Mouse (Mus musculus) splenic B cell, adult 2 months (primary cell): Measurements from ENCODE around the gene Clcn1.

Experiments
- DNase-seq: peaks from one replicate; pipeline ENCODE4 v3.0.0-alpha.2; 2011; ENCODE audit warnings: low read depth, low spot score
- H3K27me3 ChIP-seq: 2 replicates; pipeline ENCODE4 v1.6.1; 2012; ENCODE audit warnings: mild to moderate bottlenecking, low read length, moderate library complexity, mixed read lengths; ENCODE audit not compliant: control insufficient read depth, poor library complexity, insufficient read depth, severe bottlenecking
- H3K36me3 ChIP-seq: 2 replicates; pipeline ENCODE4 v1.6.1; 2012; ENCODE audit warnings: mild to moderate bottlenecking, low read length, moderate library complexity, mixed read lengths; ENCODE audit not compliant: control insufficient read depth, poor library complexity, insufficient read depth, severe bottlenecking

Gene Clcn1

GRCm38 (mm10) chr6:42350968-42351775 is 64.7 kb downstream of the Clcn1 start:
- no peak for DNase-seq
- H3K27me3 ChIP-seq = no peaks in the 10 kb centered on the region
- H3K36me3 ChIP-seq = no peaks in the 10 kb centered on the region

- peak; percentile 19 for DNase-seq
- Histone ChIP-seq H3K36me3 (no peaks in the 10 kb centered on the region), H3K27me3 (no peaks in the 10 kb centered on the region)
These were observed 65.4 kb downstream of the Clcn1 start for GRCm38 (mm10) chr6:42351776-42352485.

- H3K27me3 ChIP-seq = no peaks in the 10 kb centered on the region
- no peak for DNase-seq
- no peaks in the 10 kb centered on the region; the same call in 1 of the 2 replicates for H3K36me3 ChIP-seq
These were observed 66.0 kb downstream of the Clcn1 start for GRCm38 (mm10) chr6:42352486-42352846.

GRCm38 (mm10) chr6:42353180-42353579 is 66.7 kb downstream of the Clcn1 start:
- DNase-seq = peak; percentile 56
- H3K27me3 ChIP-seq = no peaks in the 10 kb centered on the region
- H3K36me3 ChIP-seq = no peaks in the 10 kb centered on the region; the same call in 1 of the 2 replicates

- H3K27me3 ChIP-seq = no peaks in the 10 kb centered on the region
- no peak for DNase-seq
- H3K36me3 ChIP-seq = peaks cover 3% of the 10 kb centered on the region
These were observed 67.9 kb downstream of the Clcn1 start for GRCm38 (mm10) chr6:42354076-42355019.

- Histone ChIP-seq H3K36me3 (peaks cover 3% of the 10 kb centered on the region), H3K27me3 (no peaks in the 10 kb centered on the region)
- no peak for DNase-seq
These were observed 68.9 kb downstream of the Clcn1 start for GRCm38 (mm10) chr6:42355366-42355765.

- Histone ChIP-seq H3K36me3 (peaks cover 3% of the 10 kb centered on the region), H3K27me3 (no peaks in the 10 kb centered on the region)
- DNase-seq = no peak
These were observed 69.5 kb downstream of the Clcn1 start for GRCm38 (mm10) chr6:42355794-42356600.

GRCm38 (mm10) chr6:42356913-42357312 is 70.4 kb downstream of the Clcn1 start:
- Histone ChIP-seq H3K27me3 (no peaks in the 10 kb centered on the region), H3K36me3 (peaks cover 3% of the 10 kb centered on the region)
- DNase-seq = no peak

- no peak for DNase-seq
- H3K27me3 ChIP-seq = no peaks in the 10 kb centered on the region
- peaks cover 3% of the 10 kb centered on the region for H3K36me3 ChIP-seq
These were observed 71.4 kb downstream of the Clcn1 start for GRCm38 (mm10) chr6:42357901-42358300.

- DNase-seq = no peak
- peaks cover 3% of the 10 kb centered on the region for H3K36me3 ChIP-seq
These were observed 72.4 kb downstream of the Clcn1 start for GRCm38 (mm10) chr6:42358901-42359300.

GRCm38 (mm10) chr6:42359364-42360147 is 73.1 kb downstream of the Clcn1 start:
- no peak for DNase-seq
- Histone ChIP-seq H3K36me3 (peaks cover 3% of the 10 kb centered on the region), H3K27me3 (no peaks in the 10 kb centered on the region)

More at GRCm38 (mm10) chr6:42358901-42359300, 72.4 kb downstream of the Clcn1 start:
- no peaks in the 10 kb centered on the region for H3K27me3 ChIP-seq

- H3K36me3 ChIP-seq = peaks cover 3% of the 10 kb centered on the region
- no peaks in the 10 kb centered on the region for H3K27me3 ChIP-seq
- DNase-seq = no peak
These were observed 73.9 kb downstream of the Clcn1 start for GRCm38 (mm10) chr6:42360231-42360840.
